Comparison of ENCODE assay signal across 17 mouse cellular contexts in the genomic region with DNA sequence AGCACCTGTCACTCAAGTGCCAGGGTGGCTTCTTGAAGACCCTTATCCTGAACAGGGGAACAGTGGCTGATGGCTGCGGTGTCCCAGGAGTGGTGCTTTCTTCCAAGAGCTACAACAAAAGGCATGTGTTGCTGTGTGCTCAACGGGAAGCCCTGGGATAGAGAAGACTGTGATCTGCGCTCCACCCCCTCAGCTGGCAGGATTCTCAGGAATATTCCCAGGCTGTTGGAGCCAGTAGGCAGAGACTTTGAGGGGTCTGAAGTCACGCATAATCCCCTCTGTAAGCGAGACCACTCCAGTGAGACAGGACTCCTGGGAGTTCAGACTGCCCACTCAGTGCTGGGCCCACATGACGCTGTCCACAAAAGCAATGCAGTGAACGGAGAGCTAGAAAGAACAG.
DNase-seq lines count a peak whose midpoint lies in the region; TF ChIP-seq lines count a peak whose summit lies in the region.
"Had no signal": no experiment of that assay in that cellular context is flagged by ENCODE, and none has a peak within 500 bp of the region (broad histone marks: within the 10 kb centered on the region; RNA-seq: fewer than 3 reads in every experiment).

No protein-coding gene starts in this region.

- no peak for TF ChIP-seq POLR2A in brain, embryonic 14.5 days (IDR thresholded peaks at IDR 0.05; ENCODE audit: borderline replicate concordance, extremely low read depth, insufficient read depth, insufficient read length, poor library complexity, severe bottlenecking)

- no peak for TF ChIP-seq CTCF in brain, embryonic 14.5 days (IDR thresholded peaks at IDR 0.05; ENCODE audit: borderline replicate concordance, extremely low read depth, insufficient read depth, insufficient read length)

- DNase-seq in frontal cortex, postnatal 36 days (ENCODE audit: low spot score in 2 of 2), result peak; percentile 26
- no peak for DNase-seq in frontal cortex, postnatal 10 days (ENCODE audit: low spot score in 2 of 2)
- peak; percentile 8 for DNase-seq in layer of hippocampus, adult 9-11 months
- no peak for DNase-seq in layer of hippocampus, adult 8-10 months (ENCODE audit: low spot score in 2 of 2)
- DNase-seq in retina, postnatal 1 day, result peak; percentile 40
- no peak for DNase-seq in retina, embryonic 14.5 days (ENCODE audit: low spot score)
- peak; percentile 15 for DNase-seq in brain, embryonic 14.5 days (ENCODE audit: low read depth)
- DNase-seq: adrenal gland, postnatal 25 days; cerebellum, adult 2 months; cerebellum, postnatal 14 days; heart, postnatal 14 days; kidney, adult 9 months; kidney, postnatal 10 days; liver, embryonic 13.5 days; lung, adult 18-20 months; lung, postnatal 4 days; spleen, adult 18-20 months had no signal

Comparison
In these comparisons a context has a peak if more than half of its experiments do, and no peak if none do; other contexts are left out.
1. DNase-seq: peak in frontal cortex, postnatal 36 days (2 of 2), layer of hippocampus, adult 9-11 months (single experiment), retina, postnatal 1 day (single experiment) and brain, embryonic 14.5 days (single experiment); none in frontal cortex, postnatal 10 days (0 of 2), layer of hippocampus, adult 8-10 months (0 of 2) and retina, embryonic 14.5 days (single experiment).